In the genomic region with DNA sequence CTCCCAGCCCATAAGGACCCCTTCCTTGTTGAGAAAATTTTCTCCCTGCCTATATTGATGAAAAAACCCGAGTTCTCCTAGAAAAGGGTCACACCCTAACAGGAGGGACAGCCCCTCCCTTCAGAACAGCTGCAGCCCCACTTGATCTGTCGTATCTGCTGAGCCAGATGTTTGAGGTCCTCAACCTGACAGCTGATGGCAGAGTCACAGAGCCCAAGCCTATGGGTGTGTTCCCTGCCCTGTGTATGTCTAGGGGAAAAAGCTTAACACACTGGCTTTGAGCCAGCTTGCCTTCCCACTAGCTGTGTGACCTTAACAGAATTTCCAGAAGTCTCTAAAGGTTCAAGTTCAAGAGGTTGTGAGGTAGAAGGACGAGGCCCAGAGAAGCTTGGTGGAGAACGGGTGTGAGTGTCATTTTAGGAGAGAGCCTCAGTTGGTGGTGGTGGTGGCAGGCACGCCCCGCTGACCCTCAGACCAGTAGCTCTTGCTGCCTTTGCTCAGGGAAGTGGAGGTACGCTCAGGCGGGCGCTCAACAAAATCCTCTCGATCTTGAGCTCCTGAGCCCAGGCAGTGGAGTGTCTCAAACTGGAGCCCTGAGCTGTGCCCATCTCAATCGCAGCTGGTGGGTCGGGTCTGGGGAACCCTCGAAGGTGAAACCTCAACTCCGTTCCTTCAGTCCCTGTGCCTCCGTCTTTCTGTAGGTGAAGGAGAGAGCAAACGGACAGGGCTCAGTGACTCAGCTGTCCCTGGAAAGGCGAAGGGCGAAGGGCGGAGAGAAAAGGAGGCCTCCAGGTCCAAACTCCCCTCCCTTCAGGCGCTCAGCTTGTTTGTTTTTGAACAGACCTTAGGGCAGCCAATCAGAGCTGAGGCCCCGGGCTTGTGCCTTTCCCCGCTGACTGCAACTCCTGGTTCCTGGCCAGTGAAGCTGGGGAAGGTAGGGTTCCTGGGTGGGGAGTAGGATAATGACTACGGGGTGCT, we compare ENCODE assay signal across 8 mouse cellular contexts. TPM values are rescaled to one million over a fixed set of nuclear protein-coding genes. Genes with fewer than 3 reads are reported as not detected.
DNase-seq lines count a peak whose midpoint lies in the region; ATAC-seq lines count a peak whose summit lies in the region.

No protein-coding gene starts in this region.

- peak overlapping the region; percentile 5; the same call in 1 of the 2 replicates for H3K4me3 ChIP-seq in forebrain, embryonic 11.5 days (ENCODE audit: low read depth, low read length)
- H3K4me3 ChIP-seq in limb, embryonic 11.5 days (ENCODE audit: low read depth, low read length): peak overlapping the region; percentile 5
- H3K4me3 ChIP-seq in midbrain, embryonic 13.5 days (replicated peaks): peak overlapping the region; percentile 4

- intact Hi-C loops in heart, postnatal 36 days (cut with DNase I): no loop called here

- H3K27me3 ChIP-seq in forebrain, embryonic 11.5 days (ENCODE audit: control insufficient read depth, insufficient read depth, low read length): no peaks in the 10 kb centered on the region
- peaks cover 5% of the 10 kb centered on the region; the same call in 1 of the 2 replicates for H3K27me3 ChIP-seq in limb, embryonic 11.5 days (ENCODE audit: control insufficient read depth, insufficient read depth, low read length)
- H3K27me3 ChIP-seq in midbrain, embryonic 13.5 days: peaks cover 8% of the 10 kb centered on the region

- no peaks in the 10 kb centered on the region for H3K9me3 ChIP-seq in forebrain, embryonic 11.5 days (ENCODE audit: control insufficient read depth, low read length)
- H3K9me3 ChIP-seq in limb, embryonic 11.5 days (ENCODE audit: control insufficient read depth, low read length): no peaks in the 10 kb centered on the region
- no peaks in the 10 kb centered on the region for H3K9me3 ChIP-seq in midbrain, embryonic 13.5 days

- H3K9ac ChIP-seq in forebrain, embryonic 11.5 days (ENCODE audit: low read length): peak overlapping the region; percentile 44
- H3K9ac ChIP-seq in limb, embryonic 11.5 days (ENCODE audit: low read length): peak overlapping the region; percentile 40
- H3K9ac ChIP-seq in midbrain, embryonic 13.5 days (replicated peaks): peak overlapping the region; percentile 40; the same call in 1 of the 2 replicates

- peak overlapping the region; percentile 39 for H3K4me2 ChIP-seq in forebrain, embryonic 11.5 days (ENCODE audit: low read depth, low read length, severe bottlenecking)
- peak overlapping the region; percentile 36 for H3K4me2 ChIP-seq in limb, embryonic 11.5 days (ENCODE audit: low read depth, severe bottlenecking)
- peak overlapping the region; percentile 37 for H3K4me2 ChIP-seq in midbrain, embryonic 13.5 days (replicated peaks)

- H3K4me1 ChIP-seq in forebrain, embryonic 11.5 days (replicated peaks; ENCODE audit: control insufficient read depth, insufficient read depth, low read length): peaks cover 6% of the 10 kb centered on the region; the same call in 1 of the 2 replicates
- H3K4me1 ChIP-seq in limb, embryonic 11.5 days (ENCODE audit: control insufficient read depth, insufficient read depth, low read length): peaks cover 14% of the 10 kb centered on the region; the same call in 1 of the 2 replicates
- H3K4me1 ChIP-seq in midbrain, embryonic 13.5 days (replicated peaks): peaks cover 18% of the 10 kb centered on the region

- peak overlapping the region; percentile 37; the same call in 1 of the 2 replicates for H3K27ac ChIP-seq in forebrain, embryonic 11.5 days (ENCODE audit: low read depth, low read length)
- peak overlapping the region; percentile 45; the same call in 1 of the 2 replicates for H3K27ac ChIP-seq in limb, embryonic 11.5 days (replicated peaks; ENCODE audit: low read depth, low read length)
- no peak overlapping the region for H3K27ac ChIP-seq in midbrain, embryonic 13.5 days

- peak; percentile 39; the same call in 1 of the 2 replicates for ATAC-seq in forebrain, embryonic 11.5 days (replicated peaks; ENCODE audit: low FRiP score)
- ATAC-seq in limb, embryonic 11.5 days (ENCODE audit: insufficient number of reproducible peaks, low FRiP score, low TSS enrichment, low read depth): no peak
- ATAC-seq in midbrain, embryonic 13.5 days: peak; percentile 43; the same call in 1 of the 2 replicates
- no peak for ATAC-seq in CD4-positive, CD25-positive, alpha-beta regulatory T cell, adult 4 months

- H3K36me3 ChIP-seq in forebrain, embryonic 11.5 days (ENCODE audit: control insufficient read depth, insufficient read depth, low read length): no peaks in the 10 kb centered on the region
- no peaks in the 10 kb centered on the region for H3K36me3 ChIP-seq in limb, embryonic 11.5 days (ENCODE audit: control insufficient read depth, insufficient read depth, low read length)
- no peaks in the 10 kb centered on the region for H3K36me3 ChIP-seq in midbrain, embryonic 13.5 days

- peak; percentile 68 for DNase-seq in ES-CJ7 (ENCODE audit: low read depth, low spot score)
- DNase-seq in c-Kit-negative CD71-positive TER-119-positive erythroid progenitor cells, embryonic 14.5 days (ENCODE audit: low read depth, low spot score): peak; percentile 95
- peak; percentile 67 for DNase-seq in forebrain, embryonic 11.5 days (ENCODE audit: low spot score)
- peak; percentile 45 to 62 for DNase-seq in heart, postnatal 36 days
- DNase-seq in limb, embryonic 11.5 days (ENCODE audit: low spot score): peak; percentile 53
- DNase-seq in right cerebral cortex, adult 18-20 months: no peak

- 6% methylated on average over 23 of the region's 23 CpGs for WGBS in forebrain, embryonic 11.5 days
- WGBS in limb, embryonic 11.5 days: 4% methylated on average over 23 of the region's 23 CpGs
- 5% methylated on average over 23 of the region's 23 CpGs for WGBS in midbrain, embryonic 13.5 days

RNA-seq across cellular contexts. Expression of gene Slc4a1, which starts 9.5 kb away (rescaled TPM):
- polyA plus RNA-seq in forebrain, embryonic 11.5 days (2014; fragmentation: Nextera tagmentation; extraction: Ambion mirVana): 33.8 and 36.8 TPM in 2 replicates
- 1 to 10 TPM; 2.1 to 7.8 TPM for total RNA-seq in heart, postnatal 36 days (2021)
- polyA plus RNA-seq in limb, embryonic 11.5 days (2014; fragmentation: Nextera tagmentation; extraction: Ambion mirVana): 20.4 and 24.6 TPM in 2 replicates
- polyA plus RNA-seq in midbrain, embryonic 13.5 days (2015; fragmentation: Nextera tagmentation; extraction: Ambion mirVana): 4.3 and 4.8 TPM in 2 replicates
- polyA plus RNA-seq in CD4-positive, CD25-positive, alpha-beta regulatory T cell, adult 4 months (2017; shearing (Covaris generic)): not detected

RNA-seq across cellular contexts. Expression of gene Rundc3a, which starts 17.7 kb away (rescaled TPM):
- polyA plus RNA-seq in forebrain, embryonic 11.5 days (2014; fragmentation: Nextera tagmentation; extraction: Ambion mirVana): 33.1 and 35.4 TPM in 2 replicates
- total RNA-seq in heart, postnatal 36 days (2021): under 1 TPM in 1 of 2 experiments, not detected in 1; 0.19 TPM
- 0.57 and 1.0 TPM in 2 replicates for polyA plus RNA-seq in limb, embryonic 11.5 days (2014; fragmentation: Nextera tagmentation; extraction: Ambion mirVana)
- 131 and 153 TPM in 2 replicates for polyA plus RNA-seq in midbrain, embryonic 13.5 days (2015; fragmentation: Nextera tagmentation; extraction: Ambion mirVana)
- polyA plus RNA-seq in CD4-positive, CD25-positive, alpha-beta regulatory T cell, adult 4 months (2017; shearing (Covaris generic)): 1 to 10 TPM; 3.3 to 3.5 TPM

RNA-seq across cellular contexts. Expression of gene Slc25a39, which starts 32.3 kb away (rescaled TPM):
- polyA plus RNA-seq in forebrain, embryonic 11.5 days (2014; fragmentation: Nextera tagmentation; extraction: Ambion mirVana): 196 and 214 TPM in 2 replicates
- total RNA-seq in heart, postnatal 36 days (2021): 100 to 1,000 TPM; 174 to 183 TPM
- 166 and 180 TPM in 2 replicates for polyA plus RNA-seq in limb, embryonic 11.5 days (2014; fragmentation: Nextera tagmentation; extraction: Ambion mirVana)
- polyA plus RNA-seq in midbrain, embryonic 13.5 days (2015; fragmentation: Nextera tagmentation; extraction: Ambion mirVana): 141 and 154 TPM in 2 replicates
- polyA plus RNA-seq in CD4-positive, CD25-positive, alpha-beta regulatory T cell, adult 4 months (2017; shearing (Covaris generic)): 10 to 100 TPM; 44.0 to 44.2 TPM

RNA-seq across cellular contexts. Expression of gene Grn, which starts 54.6 kb away (rescaled TPM):
- polyA plus RNA-seq in forebrain, embryonic 11.5 days (2014; fragmentation: Nextera tagmentation; extraction: Ambion mirVana): 65.7 and 72.8 TPM in 2 replicates
- 100 to 1,000 TPM; 113 to 122 TPM for total RNA-seq in heart, postnatal 36 days (2021)
- polyA plus RNA-seq in limb, embryonic 11.5 days (2014; fragmentation: Nextera tagmentation; extraction: Ambion mirVana): 58.8 and 60.5 TPM in 2 replicates
- polyA plus RNA-seq in midbrain, embryonic 13.5 days (2015; fragmentation: Nextera tagmentation; extraction: Ambion mirVana): 57.4 and 61.8 TPM in 2 replicates
- 10 to 100 TPM; 23.3 to 51.4 TPM for polyA plus RNA-seq in CD4-positive, CD25-positive, alpha-beta regulatory T cell, adult 4 months (2017; shearing (Covaris generic))

RNA-seq across cellular contexts. Expression of gene Ubtf, which starts 55.9 kb away (rescaled TPM):
- 109 and 111 TPM in 2 replicates for polyA plus RNA-seq in forebrain, embryonic 11.5 days (2014; fragmentation: Nextera tagmentation; extraction: Ambion mirVana)
- 10 to 100 TPM; 57.2 to 60.4 TPM for total RNA-seq in heart, postnatal 36 days (2021)
- 87.0 and 91.4 TPM in 2 replicates for polyA plus RNA-seq in limb, embryonic 11.5 days (2014; fragmentation: Nextera tagmentation; extraction: Ambion mirVana)
- polyA plus RNA-seq in midbrain, embryonic 13.5 days (2015; fragmentation: Nextera tagmentation; extraction: Ambion mirVana): 85.2 and 90.3 TPM in 2 replicates
- polyA plus RNA-seq in CD4-positive, CD25-positive, alpha-beta regulatory T cell, adult 4 months (2017; shearing (Covaris generic)): 10 to 100 TPM; 46.1 to 51.1 TPM

Comparison
In these comparisons a context has a peak if more than half of its experiments do, and no peak if none do; other contexts are left out.
1. ATAC-seq: peak in forebrain, embryonic 11.5 days (single experiment) and midbrain, embryonic 13.5 days (single experiment); none in limb, embryonic 11.5 days (single experiment) and CD4-positive, CD25-positive, alpha-beta regulatory T cell, adult 4 months (single experiment).
2. Peak in every context shown above with its lines, with median percentiles within 50 percentile points of each other: H3K4me2 ChIP-seq, H3K4me3 ChIP-seq and H3K9ac ChIP-seq.